Mouse (Mus musculus): ENCODE data around the gene Ralgps2. TPM values are rescaled to one million over a fixed set of nuclear protein-coding genes. Genes with fewer than 3 reads are reported as not detected.

The Ralgps2 gene
- polyA plus RNA-seq, 1 experiment from 2014 or later = 91.7 TPM

Other genes starting within 250 kb of the Ralgps2 start
- 27.6 and 28.2 TPM in 2 replicates for gene Fam20b, start 220.5 kb downstream of the Ralgps2 start, polyA plus RNA-seq (2015; fragmentation: Nextera tagmentation; extraction: Ambion mirVana)
- 3.5 and 8.0 TPM in 2 replicates for gene Angptl1, start 101.1 kb downstream of the Ralgps2 start, polyA plus RNA-seq (2015; fragmentation: Nextera tagmentation; extraction: Ambion mirVana)
- not detected in 2 replicates for gene Tex35, start 169.1 kb upstream of the Ralgps2 start, polyA plus RNA-seq (2015; fragmentation: Nextera tagmentation; extraction: Ambion mirVana)